Mouse (Mus musculus) adrenal gland, postnatal 25 days (tissue): Measurements from ENCODE around the gene Shc3. TPM values are rescaled to one million over a fixed set of nuclear protein-coding genes. Genes with fewer than 3 reads are reported as not detected.

Experiments used
- total RNA-seq: library from RNA; stranded (reverse); gene quantifications from 2 replicates; pipeline ENCODE4 v1.2.3, GENCODE M21; 2021

The Shc3 gene
- total RNA-seq, 1 experiment from 2014 or later = 1.8 TPM

Other genes starting within 250 kb of the Shc3 start
- 12.2 and 16.1 TPM in 2 replicates for gene S1pr3, start 160.8 kb downstream of the Shc3 start, total RNA-seq
- gene Cks2, start 75.8 kb upstream of the Shc3 start, total RNA-seq = 19.5 and 20.8 TPM in 2 replicates
- 32.4 and 32.8 TPM in 2 replicates for gene Secisbp2, start 82.3 kb upstream of the Shc3 start, total RNA-seq
- gene Sema4d, start 224.3 kb upstream of the Shc3 start, total RNA-seq = 15.4 and 22.0 TPM in 2 replicates